Mouse (Mus musculus): ENCODE measurements around the gene Pde1c. TPM values are rescaled to one million over a fixed set of nuclear protein-coding genes. Genes with fewer than 3 reads are reported as not detected.

Gene Pde1c
- polyA plus RNA-seq, 1 experiment from 2014 or later = 3.5 TPM

DNA sequence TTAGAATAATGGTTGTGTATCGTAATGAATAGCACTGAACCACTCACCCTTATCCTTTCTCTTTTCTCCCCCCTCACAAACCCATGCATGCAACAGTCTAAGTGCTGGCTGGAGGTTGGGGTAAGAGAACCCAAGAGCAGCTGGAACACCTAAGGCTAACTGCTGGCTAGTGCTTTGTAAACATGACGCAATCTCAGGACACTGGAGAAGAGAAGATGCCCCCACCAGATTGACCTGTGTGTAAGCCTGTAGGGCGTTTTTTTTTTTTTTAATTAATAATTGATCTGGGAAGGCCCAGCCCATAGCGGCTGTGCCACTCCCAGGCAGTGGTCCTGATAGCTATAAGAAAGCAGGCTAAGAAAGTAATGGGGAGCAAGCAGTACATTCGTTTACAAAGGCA is 28.7 kb downstream of the Pde1c start:
- no peaks in the 10 kb centered on the region for H3K36me3 ChIP-seq (replicated peaks)
- no peaks in the 10 kb centered on the region for H3K27me3 ChIP-seq (replicated peaks; ENCODE audit: low read depth, poor library complexity, severe bottlenecking)
- H3K27ac ChIP-seq (replicated peaks) = no peak overlapping the region
- H3K4me3 ChIP-seq = no peak overlapping the region
- 80% methylated on average over 5 of the region's 5 CpGs for WGBS
- DNase-seq (ENCODE audit: low spot score) = no peak
- H3K9me3 ChIP-seq = no peaks in the 10 kb centered on the region
- H3K4me1 ChIP-seq = no peaks in the 10 kb centered on the region

DNA sequence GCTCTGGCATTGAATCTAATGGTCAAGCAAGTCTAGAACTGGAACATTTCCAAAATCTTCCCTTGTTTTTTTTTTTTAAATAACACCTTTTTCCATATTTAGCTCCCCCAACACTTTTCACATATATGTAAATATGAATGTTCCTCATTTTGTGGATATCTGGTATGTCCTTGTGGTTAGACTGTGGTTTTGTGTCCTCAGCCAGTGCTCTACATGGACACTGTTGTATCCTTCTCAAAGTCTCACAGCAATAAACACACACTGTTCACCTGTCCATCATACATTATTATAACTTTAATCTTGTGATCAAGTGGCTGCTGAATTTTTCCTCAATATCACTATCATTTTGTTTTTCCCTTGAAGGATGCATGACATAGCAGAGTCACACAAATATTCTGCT is 34.2 kb downstream of the Pde1c start:
- no peak for DNase-seq (ENCODE audit: low spot score)
- H3K27ac ChIP-seq (replicated peaks) = no peak overlapping the region

DNA sequence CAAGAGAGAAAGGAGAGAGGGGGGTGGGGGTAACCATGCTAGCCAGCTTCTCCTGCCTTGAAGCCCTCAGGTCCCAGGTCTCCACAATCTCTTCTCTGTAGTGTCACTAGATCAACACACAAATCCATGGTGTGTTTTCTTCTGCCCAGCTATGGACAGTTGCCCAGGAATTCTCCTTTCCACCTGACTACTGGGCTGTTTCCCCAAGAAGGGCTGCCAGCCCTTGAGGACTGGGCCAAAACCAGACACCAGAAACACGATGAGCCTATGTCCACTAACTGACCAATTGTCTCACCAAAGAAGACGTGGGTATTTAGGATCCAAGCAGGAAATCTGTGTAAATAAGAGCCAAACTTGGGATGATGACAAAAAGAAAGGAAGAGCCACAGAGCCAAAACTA is 36.6 kb downstream of the Pde1c start:
- Histone ChIP-seq H3K4me1 (no peaks in the 10 kb centered on the region), H3K4me3 (no peak overlapping the region), H3K36me3 (replicated peaks) (no peaks in the 10 kb centered on the region), H3K27me3 (replicated peaks; ENCODE audit: low read depth, poor library complexity, severe bottlenecking) (no peaks in the 10 kb centered on the region), H3K9me3 (no peaks in the 10 kb centered on the region), H3K27ac (replicated peaks) (no peak overlapping the region)
- DNase-seq (ENCODE audit: low spot score) = no peak
- WGBS = 73% methylated on average over 2 of the region's 2 CpGs

More for the DNA sequence above, 34.2 kb downstream of the Pde1c start:
- Histone ChIP-seq H3K36me3 (replicated peaks) (no peaks in the 10 kb centered on the region), H3K4me1 (no peaks in the 10 kb centered on the region), H3K27me3 (replicated peaks; ENCODE audit: low read depth, poor library complexity, severe bottlenecking) (no peaks in the 10 kb centered on the region), H3K9me3 (no peaks in the 10 kb centered on the region), H3K4me3 (no peak overlapping the region)

DNA sequence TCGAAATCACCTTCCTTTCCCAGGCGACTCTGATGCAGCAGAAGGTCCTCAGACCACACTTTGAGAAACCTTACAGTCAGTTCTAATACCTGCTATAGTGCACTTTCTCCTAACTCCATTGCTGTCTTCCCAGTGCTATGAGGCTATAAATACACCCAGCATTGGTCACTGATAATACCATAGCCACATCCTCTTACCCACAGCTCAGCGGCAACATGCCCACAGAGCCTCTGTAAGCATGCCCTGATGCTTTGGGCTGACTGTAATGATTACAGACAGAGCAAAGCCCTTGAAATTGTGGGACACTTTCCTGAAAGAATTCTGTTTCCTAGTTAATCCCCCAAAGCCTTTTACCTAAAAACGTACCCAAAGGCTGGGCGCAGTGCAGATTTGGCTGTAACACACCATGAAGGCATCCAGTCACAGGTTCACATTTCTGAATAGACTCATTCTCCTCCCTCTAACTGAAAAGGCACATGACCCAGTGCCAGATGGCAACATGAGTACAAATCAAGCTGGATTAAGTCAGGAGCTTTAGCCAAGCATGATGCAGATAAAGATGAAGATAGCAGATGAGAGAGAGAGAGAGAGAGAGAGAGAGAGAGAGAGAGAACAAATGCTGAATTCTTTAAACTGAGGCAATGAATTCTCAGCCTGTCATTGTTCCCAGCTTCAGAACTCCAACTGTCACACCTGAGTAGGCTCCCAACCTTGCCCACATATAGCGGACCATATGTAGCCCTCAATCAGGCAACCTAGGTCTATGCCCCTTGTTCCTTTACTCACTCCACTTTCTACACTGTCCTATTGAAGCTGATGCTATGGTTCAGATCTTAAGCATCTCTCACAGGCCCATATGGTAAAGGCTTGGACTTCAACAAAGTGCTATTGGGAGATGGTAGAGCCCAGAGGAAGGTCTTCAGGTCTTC is 44.7 kb downstream of the Pde1c start:
- no peaks in the 10 kb centered on the region for H3K36me3 ChIP-seq (replicated peaks)
- H3K4me3 ChIP-seq = no peak overlapping the region
- no peaks in the 10 kb centered on the region for H3K27me3 ChIP-seq (replicated peaks; ENCODE audit: low read depth, poor library complexity, severe bottlenecking)
- H3K4me1 ChIP-seq = no peaks in the 10 kb centered on the region; the same call in 1 of the 2 replicates
- DNase-seq (ENCODE audit: low spot score) = no peak
- no peak overlapping the region for H3K27ac ChIP-seq (replicated peaks)
- WGBS = 81% methylated on average over 6 of the region's 6 CpGs
- no peaks in the 10 kb centered on the region for H3K9me3 ChIP-seq

GRCm38 (mm10) chr6:56489161-56489560 is 79.7 kb downstream of the Pde1c start:
- Histone ChIP-seq H3K4me3 (no peak overlapping the region), H3K4me1 (no peaks in the 10 kb centered on the region), H3K9me3 (no peaks in the 10 kb centered on the region), H3K27me3 (replicated peaks; ENCODE audit: low read depth, poor library complexity, severe bottlenecking) (no peaks in the 10 kb centered on the region), H3K27ac (replicated peaks) (no peak overlapping the region), H3K36me3 (replicated peaks) (no peaks in the 10 kb centered on the region)
- DNase-seq (ENCODE audit: low spot score) = no peak
- WGBS = 68% methylated on average over 5 of the region's 5 CpGs

DNA sequence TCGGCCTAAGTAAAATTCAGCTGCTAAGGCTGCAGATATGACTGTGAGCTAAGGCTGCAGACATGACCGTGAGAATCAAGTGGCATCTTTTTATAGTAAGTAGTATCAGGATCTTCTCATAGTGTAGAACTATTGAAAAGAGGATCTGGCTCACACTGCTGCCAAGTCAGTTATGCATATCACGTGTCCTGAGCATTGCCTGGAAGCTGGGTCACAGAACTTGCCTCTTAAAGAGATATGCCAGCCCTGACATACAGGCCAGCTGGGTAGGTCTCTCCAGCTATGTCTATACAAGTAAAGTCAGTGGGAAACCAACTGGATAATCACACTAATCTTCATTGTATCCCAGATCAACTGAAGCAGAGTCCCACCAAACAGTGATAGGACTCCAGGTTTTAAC is 83.8 kb downstream of the Pde1c start:
- whole genome bisulfite sequencing = 81% methylated on average over 3 of the region's 3 CpGs
- H3K9me3 ChIP-seq = no peaks in the 10 kb centered on the region
- no peak for DNase-seq (ENCODE audit: low spot score)
- H3K27me3 ChIP-seq (replicated peaks; ENCODE audit: low read depth, poor library complexity, severe bottlenecking) = no peaks in the 10 kb centered on the region
- no peak overlapping the region for H3K4me3 ChIP-seq
- no peaks in the 10 kb centered on the region for H3K4me1 ChIP-seq
- no peaks in the 10 kb centered on the region for H3K36me3 ChIP-seq (replicated peaks)
- H3K27ac ChIP-seq (replicated peaks) = no peak overlapping the region

- WGBS = 3% methylated on average over 6 of the region's 6 CpGs
- peak; percentile 72 for DNase-seq (ENCODE audit: low spot score)
- Histone ChIP-seq H3K36me3 (replicated peaks) (no peaks in the 10 kb centered on the region), H3K4me3 (no peak overlapping the region), H3K27ac (replicated peaks) (no peak overlapping the region), H3K27me3 (replicated peaks; ENCODE audit: low read depth, poor library complexity, severe bottlenecking) (no peaks in the 10 kb centered on the region), H3K4me1 (no peaks in the 10 kb centered on the region), H3K9me3 (no peaks in the 10 kb centered on the region)
Observed at GRCm38 (mm10) chr6:56480914-56481482, 87.9 kb downstream of the Pde1c start.

- H3K27ac ChIP-seq (replicated peaks) = no peak overlapping the region
- H3K27me3 ChIP-seq (replicated peaks; ENCODE audit: low read depth, poor library complexity, severe bottlenecking) = no peaks in the 10 kb centered on the region
- WGBS = 28% methylated on average over 6 of the region's 6 CpGs
- peak; percentile 48 for DNase-seq (ENCODE audit: low spot score)
- no peaks in the 10 kb centered on the region for H3K9me3 ChIP-seq
- H3K36me3 ChIP-seq (replicated peaks) = no peaks in the 10 kb centered on the region
- no peak overlapping the region for H3K4me3 ChIP-seq
- H3K4me1 ChIP-seq = no peaks in the 10 kb centered on the region
Observed at GRCm38 (mm10) chr6:56476581-56476980, 92.3 kb downstream of the Pde1c start.

DNA sequence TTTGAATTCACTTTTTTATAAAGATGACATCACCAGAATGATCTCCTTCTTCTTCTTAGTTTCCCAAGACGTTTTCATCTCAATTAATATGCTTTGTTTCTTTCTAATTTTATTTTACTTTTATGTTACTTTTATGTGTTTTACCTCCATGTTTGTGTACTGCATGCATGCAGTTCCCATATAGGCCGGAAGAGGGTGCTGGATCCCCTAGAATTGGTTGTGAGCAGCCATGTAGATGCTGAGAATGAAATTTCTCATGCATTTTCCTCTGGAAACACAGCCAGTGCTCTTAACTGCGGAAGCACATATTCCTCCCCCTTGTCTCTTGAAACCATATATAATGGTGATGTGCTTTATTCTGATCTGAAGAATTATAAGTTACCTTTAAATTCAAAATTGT is 110.8 kb downstream of the Pde1c start:
- H3K9me3 ChIP-seq = no peaks in the 10 kb centered on the region
- DNase-seq (ENCODE audit: low spot score) = peak; percentile 22
- no peak overlapping the region for H3K27ac ChIP-seq (replicated peaks)
- 53% methylated on average over 3 of the region's 3 CpGs for WGBS
- no peaks in the 10 kb centered on the region for H3K36me3 ChIP-seq (replicated peaks)
- no peaks in the 10 kb centered on the region for H3K4me1 ChIP-seq
- no peaks in the 10 kb centered on the region for H3K27me3 ChIP-seq (replicated peaks; ENCODE audit: low read depth, poor library complexity, severe bottlenecking)
- H3K4me3 ChIP-seq = no peak overlapping the region

DNA sequence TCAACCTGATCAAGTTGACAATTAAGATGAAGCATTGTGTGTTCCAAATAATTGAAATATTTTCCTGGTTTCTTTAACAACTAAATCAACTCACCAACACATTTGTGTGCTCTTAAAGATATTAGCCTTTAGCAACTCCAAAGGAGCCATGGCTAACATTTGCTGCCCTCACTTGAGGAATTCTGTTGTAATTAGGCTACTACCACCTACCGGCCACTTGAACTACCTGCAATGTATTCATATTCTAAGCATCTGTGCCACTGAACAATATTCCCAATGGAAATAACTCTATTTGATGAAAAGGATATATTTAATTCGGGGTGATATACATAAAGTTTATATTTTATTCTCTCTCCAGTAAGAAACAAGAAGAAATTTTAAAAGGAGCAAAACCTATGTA is 121.0 kb downstream of the Pde1c start:
- 26% methylated on average over 2 of the region's 2 CpGs for WGBS
- no peak for DNase-seq (ENCODE audit: low spot score)
- Histone ChIP-seq H3K27me3 (replicated peaks; ENCODE audit: low read depth, poor library complexity, severe bottlenecking) (no peaks in the 10 kb centered on the region), H3K4me1 (no peaks in the 10 kb centered on the region), H3K4me3 (no peak overlapping the region), H3K36me3 (replicated peaks) (no peaks in the 10 kb centered on the region), H3K9me3 (no peaks in the 10 kb centered on the region), H3K27ac (replicated peaks) (no peak overlapping the region)

GRCm38 (mm10) chr6:56441501-56441900 is 127.4 kb downstream of the Pde1c start:
- DNase-seq (ENCODE audit: low spot score) = no peak
- no peaks in the 10 kb centered on the region for H3K9me3 ChIP-seq
- H3K27ac ChIP-seq (replicated peaks) = no peak overlapping the region
- no peak overlapping the region for H3K4me3 ChIP-seq
- no peaks in the 10 kb centered on the region for H3K4me1 ChIP-seq
- 86% methylated on average over 4 of the region's 4 CpGs for WGBS
- no peaks in the 10 kb centered on the region for H3K27me3 ChIP-seq (replicated peaks; ENCODE audit: low read depth, poor library complexity, severe bottlenecking)
- H3K36me3 ChIP-seq (replicated peaks) = no peaks in the 10 kb centered on the region

DNA sequence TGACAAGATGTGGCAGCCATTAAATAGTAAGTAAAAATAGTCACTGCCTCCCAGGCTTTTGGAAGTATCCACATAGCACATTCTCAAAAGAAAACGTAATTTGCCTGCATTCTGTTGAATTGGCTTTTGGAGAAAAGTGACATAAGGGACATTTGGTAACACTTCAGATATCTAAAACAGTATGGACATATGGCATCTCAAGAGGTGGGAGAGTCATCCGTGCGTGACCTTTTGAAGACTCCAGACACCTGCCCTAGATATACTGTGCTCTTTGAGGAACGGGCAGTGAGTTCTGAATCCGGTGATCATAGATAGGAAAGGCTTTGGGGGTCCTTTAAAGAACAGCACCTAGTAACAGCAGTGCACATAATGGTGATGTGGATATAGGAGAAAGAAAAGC is 143.1 kb downstream of the Pde1c start:
- WGBS = 91% methylated on average over 5 of the region's 5 CpGs
- no peak for DNase-seq (ENCODE audit: low spot score)
- H3K9me3 ChIP-seq = no peaks in the 10 kb centered on the region

DNA sequence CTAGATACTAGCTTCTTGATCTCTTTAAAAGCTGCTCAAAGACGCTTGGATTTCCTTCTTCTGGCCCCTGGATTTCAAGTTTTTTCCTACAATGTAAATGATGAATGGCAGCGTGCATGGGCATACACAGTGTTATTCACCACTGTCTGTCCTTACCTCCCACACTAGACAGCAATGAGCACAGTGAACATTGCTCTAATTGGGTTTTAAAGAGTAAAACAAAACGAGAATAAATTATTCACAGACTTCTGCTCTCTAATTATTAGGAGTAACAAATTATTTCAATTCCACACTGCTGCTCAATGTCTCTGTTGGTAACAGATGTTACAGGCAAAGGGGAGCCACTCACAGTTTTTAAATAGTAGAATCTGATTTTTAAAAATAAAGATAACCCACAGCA is 146.0 kb downstream of the Pde1c start:
- no peaks in the 10 kb centered on the region for H3K9me3 ChIP-seq
- no peaks in the 10 kb centered on the region for H3K36me3 ChIP-seq (replicated peaks)
- no peak overlapping the region for H3K4me3 ChIP-seq
- H3K27me3 ChIP-seq (replicated peaks; ENCODE audit: low read depth, poor library complexity, severe bottlenecking) = no peaks in the 10 kb centered on the region
- 79% methylated on average over 3 of the region's 3 CpGs for WGBS
- DNase-seq (ENCODE audit: low spot score) = no peak
- H3K27ac ChIP-seq (replicated peaks) = no peak overlapping the region
- H3K4me1 ChIP-seq = no peaks in the 10 kb centered on the region

More for the DNA sequence above, 143.1 kb downstream of the Pde1c start:
- Histone ChIP-seq H3K36me3 (replicated peaks) (no peaks in the 10 kb centered on the region), H3K4me1 (no peaks in the 10 kb centered on the region), H3K27ac (replicated peaks) (no peak overlapping the region), H3K27me3 (replicated peaks; ENCODE audit: low read depth, poor library complexity, severe bottlenecking) (no peaks in the 10 kb centered on the region), H3K4me3 (no peak overlapping the region)

Measured in embryonic facial prominence, embryonic 10.5 days (tissue).